Mouse (Mus musculus) fat pad, adult 2 months (tissue): Measurements from ENCODE around the gene Vmn1r194.
"Not testable (repeated sequence)": the region's sequence is repeated elsewhere in the genome, so short reads cannot be mapped to it uniquely, and the experiment has no call there.

Experiments used
- DNase-seq: peaks from one replicate; pipeline ENCODE4 v3.0.0-alpha.2; 2011; ENCODE audit warnings: low read depth, low spot score; ENCODE audit errors: extremely low read depth

Vmn1r194 gene

DNA sequence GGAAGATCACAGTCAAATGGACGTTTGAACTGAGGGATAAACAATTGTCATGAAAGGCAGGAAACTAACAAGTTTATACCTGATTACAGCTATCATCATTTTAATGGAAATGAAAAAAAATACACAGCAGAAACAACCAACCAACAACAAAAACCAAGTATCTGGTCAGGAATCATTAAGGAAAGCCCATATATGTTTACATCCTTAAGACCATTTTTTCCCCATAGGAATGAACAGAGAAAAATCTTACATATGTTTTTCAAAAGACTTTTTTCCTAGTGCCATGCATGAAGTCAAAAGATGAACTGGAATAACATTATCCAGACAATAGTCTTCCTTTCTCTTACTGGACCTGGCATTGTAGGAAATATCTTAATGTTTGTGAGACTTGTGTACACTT lies at the start of gene Vmn1r194:
Gene Vmn1r194, plus strand, starts transcription at position 301 of the 400 bp plus-strand sequence.
- DNase-seq, result no peak

DNA sequence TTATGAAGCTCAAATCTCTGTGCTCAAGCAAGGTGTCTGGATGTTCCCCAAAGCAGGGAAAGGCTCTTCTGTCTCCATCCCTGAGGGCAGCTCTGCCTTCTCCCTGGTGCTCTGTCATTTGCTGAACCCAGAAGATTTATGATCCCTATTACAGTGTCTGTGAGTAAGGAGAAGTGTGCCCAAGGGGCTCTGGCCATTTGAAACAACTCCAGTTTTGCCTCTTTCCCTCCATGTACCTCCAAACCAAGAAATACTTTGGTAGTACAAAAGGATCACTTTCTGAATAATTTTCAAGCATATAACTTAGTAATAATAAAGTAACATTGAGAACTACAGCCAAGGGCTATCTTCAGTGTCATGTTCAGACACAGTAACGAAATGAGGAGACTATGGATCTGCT lies 21.0 kb upstream of the Vmn1r194 start, which contains the start of gene Vmn1r193:
Gene Vmn1r193, minus strand, starts transcription at position 101 of the 400 bp plus-strand sequence.
- DNase-seq, result not testable (repeated sequence)

DNA sequence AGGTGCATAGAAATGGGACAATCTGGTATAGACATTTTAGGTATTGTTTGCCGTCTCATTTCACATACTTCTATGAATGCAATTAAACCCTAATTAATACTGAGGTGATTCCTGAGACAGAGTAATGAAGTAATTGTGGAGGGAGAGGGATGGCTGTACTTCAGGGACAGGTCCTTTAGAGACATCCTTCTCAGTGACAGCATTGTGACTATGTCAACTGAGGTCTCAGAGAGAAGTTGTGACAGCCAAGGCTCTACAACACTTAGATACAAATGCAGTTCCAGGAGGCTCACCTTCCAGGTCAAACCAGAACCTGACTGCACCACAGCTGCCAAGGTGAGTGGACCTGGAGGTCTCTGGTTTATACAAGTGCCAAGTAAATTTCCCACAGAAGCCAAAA lies 26.2 kb downstream of the Vmn1r194 start, which contains the start of gene Vmn1r195:
Gene Vmn1r195, plus strand, starts transcription at position 301 of the 400 bp plus-strand sequence.
- not testable (repeated sequence) for DNase-seq

DNA sequence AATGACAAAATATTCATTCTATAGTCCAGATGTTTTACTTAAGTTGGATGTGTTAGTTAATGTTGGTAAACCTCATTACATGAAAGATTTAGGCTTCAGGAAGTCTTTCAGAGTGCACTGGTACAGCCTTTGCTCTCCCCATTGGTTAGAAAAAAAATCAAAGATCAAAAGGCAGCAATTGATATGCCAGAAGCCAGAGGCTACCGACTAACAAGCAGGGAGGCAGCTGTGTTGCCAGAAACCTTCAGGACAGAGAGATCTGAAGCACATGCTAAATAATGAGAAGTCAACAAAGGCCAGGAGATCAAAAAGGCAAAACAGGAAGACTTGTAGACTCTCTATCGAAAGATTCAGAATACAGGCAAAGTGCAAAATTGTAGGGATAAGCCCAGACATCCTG lies 27.7 kb downstream of the Vmn1r194 start:
- DNase-seq, result no peak

DNA sequence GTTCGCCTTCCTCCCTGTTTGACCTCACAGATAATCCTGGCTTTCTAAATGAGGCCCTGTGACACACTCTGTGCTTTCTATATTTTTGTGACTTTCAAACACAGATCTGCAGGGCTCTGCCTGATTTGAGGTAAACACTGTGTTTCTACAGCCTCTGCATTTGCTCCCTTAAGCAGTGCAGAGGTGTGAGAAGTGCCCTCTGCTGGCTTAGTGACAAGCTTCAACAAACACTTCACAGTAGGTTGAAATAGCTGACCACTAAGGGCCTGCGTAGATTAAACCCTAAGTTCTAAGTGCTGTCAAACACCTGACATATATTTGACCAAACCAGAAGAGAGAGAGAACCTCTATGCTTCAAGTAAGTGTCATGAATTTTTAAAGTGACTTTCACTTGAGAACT lies 40.6 kb downstream of the Vmn1r194 start:
- no peak for DNase-seq

DNA sequence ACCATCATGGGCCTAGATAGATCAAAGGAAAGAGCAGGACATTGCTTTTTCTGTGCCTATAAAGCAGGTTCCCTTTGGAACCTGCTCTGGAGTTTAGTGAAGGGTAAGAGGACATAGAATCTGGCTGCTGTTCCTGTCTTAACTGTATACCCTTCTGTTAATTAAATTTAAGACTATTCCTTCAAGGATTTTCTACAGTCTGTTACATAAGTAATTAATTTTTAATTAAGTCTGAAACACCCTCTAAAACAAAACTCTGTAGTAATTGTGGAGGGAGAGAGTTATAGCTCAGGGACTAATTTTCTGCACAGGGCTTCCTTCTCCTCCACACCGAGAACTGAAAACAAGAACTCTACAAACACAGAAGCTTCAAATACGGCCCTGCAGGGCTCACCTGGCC lies 45.6 kb downstream of the Vmn1r194 start, which contains the start of gene Vmn1r196:
Gene Vmn1r196, plus strand, starts transcription at position 301 of the 400 bp plus-strand sequence.
- no peak for DNase-seq
